Mouse (Mus musculus): ENCODE measurements around the gene Mb. TPM values are rescaled to one million over a fixed set of nuclear protein-coding genes. Genes with fewer than 3 reads are reported as not detected.

The Mb gene
- polyA plus RNA-seq, 1 experiment from 2014 or later, result 0.39 TPM

DNA sequence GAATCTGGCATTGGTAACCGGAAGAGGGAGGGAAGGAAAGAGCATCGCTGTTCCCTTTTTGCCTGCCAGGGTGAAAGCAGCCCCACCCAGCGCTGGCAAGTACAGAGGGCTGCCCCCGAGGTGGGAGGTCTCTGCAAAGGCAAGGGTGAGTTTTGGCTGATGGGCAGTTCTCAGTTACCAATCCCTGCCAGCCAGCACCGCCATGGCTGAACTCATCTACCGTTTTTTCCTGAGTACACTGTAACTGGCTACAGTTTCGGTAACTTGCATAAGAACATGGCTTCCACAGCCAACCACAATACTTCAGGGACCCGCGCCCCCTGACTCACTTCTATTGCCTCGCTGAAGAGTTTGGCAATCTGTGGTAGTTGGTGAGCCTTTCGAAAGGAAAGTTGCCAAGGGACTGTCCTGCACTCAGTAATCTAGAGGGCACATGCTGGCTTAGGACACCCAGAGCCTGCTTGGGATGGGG, 29.5 kb upstream of the Mb start:
- ATAC-seq (ENCODE audit: low read depth) (no peak), DNase-seq (no peak)
- WGBS (ENCODE audit: insufficient replicate concordance), result 71% methylated on average over 11 of the region's 11 CpGs
- 0 out of 2 replicates have a peak, but pooled peaks cover 3% of the 10 kb centered on the region for H3K4me1 ChIP-seq (replicated peaks)
- H3K9me3 ChIP-seq (replicated peaks), result no peaks in the 10 kb centered on the region
- H3K27me3 ChIP-seq, result no peaks in the 10 kb centered on the region
- H3K4me2 ChIP-seq, result no peak overlapping the region
- H3K4me3 ChIP-seq (replicated peaks), result no peak overlapping the region
- no peak overlapping the region for H3K9ac ChIP-seq
- peaks cover 7% of the 10 kb centered on the region; the same call in 1 of the 2 replicates for H3K36me3 ChIP-seq
- H3K27ac ChIP-seq, result no peak overlapping the region

DNA sequence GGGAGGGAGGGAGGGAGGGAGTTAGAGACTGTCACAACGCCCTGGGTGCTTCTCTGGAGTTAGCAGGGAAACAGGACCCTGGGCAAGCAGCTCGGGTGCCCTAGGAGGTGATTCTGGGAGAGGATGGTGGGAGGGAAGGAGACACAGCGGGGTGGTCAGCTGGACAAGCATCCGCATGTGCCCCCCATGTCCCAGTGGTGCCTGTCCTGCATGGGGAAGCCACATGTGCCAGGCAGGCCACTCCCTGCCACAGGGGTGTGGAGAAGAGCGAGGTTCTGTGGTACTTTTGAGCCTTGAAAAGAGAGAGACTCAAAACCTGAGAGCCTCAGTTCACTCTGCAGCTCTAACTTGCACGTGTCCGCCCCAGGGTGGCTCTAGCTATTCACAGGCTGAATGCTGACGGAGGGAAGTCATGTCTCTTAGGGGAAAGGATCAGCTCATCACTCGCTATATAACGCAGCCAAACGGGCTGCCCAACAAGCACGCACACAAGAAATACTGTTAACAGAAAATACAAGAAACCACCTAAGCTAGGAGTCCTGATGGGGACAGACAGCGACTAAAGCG, 28.9 kb upstream of the Mb start:
- DNase-seq, result no peak
- Histone ChIP-seq H3K9me3 (replicated peaks) (no peaks in the 10 kb centered on the region), H3K4me3 (replicated peaks) (no peak overlapping the region), H3K9ac (no peak overlapping the region), H3K27me3 (no peaks in the 10 kb centered on the region), H3K27ac (no peak overlapping the region), H3K36me3 (peaks cover 7% of the 10 kb centered on the region; the same call in 1 of the 2 replicates), H3K4me1 (replicated peaks) (0 out of 2 replicates have a peak, but pooled peaks cover 3% of the 10 kb centered on the region), H3K4me2 (no peak overlapping the region)
- WGBS (ENCODE audit: insufficient replicate concordance), result 66% methylated on average over 14 of the region's 14 CpGs
- ATAC-seq (ENCODE audit: low read depth), result no peak

DNA sequence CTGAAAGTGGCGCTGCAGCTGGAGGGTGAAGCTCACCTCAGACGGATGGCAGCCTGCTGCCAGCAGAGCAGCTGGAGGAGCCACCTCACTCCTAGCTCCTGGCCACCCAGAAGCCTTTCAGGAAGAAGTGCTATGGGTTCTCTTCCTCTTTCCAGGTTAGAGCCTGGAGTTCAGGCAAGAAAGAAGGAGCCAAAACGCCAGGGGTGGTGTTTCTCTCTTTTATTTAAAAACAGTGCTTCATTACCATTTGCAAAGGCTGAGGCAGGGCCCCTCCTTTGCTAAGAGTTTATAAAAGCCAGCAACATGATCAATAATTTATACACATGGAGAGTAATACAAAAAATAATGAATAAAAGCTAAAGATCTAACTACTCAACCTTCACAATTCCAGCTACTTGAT, 28.3 kb upstream of the Mb start:
- DNase-seq (no peak), ATAC-seq (ENCODE audit: low read depth) (no peak)
- Histone ChIP-seq H3K9ac (no peak overlapping the region), H3K36me3 (peaks cover 7% of the 10 kb centered on the region; the same call in 1 of the 2 replicates), H3K9me3 (replicated peaks) (no peaks in the 10 kb centered on the region), H3K4me2 (no peak overlapping the region), H3K27me3 (no peaks in the 10 kb centered on the region), H3K4me1 (replicated peaks) (0 out of 2 replicates have a peak, but pooled peaks cover 3% of the 10 kb centered on the region), H3K27ac (no peak overlapping the region), H3K4me3 (replicated peaks) (no peak overlapping the region)
- 43% methylated on average over 3 of the region's 3 CpGs for WGBS (ENCODE audit: insufficient replicate concordance)

DNA sequence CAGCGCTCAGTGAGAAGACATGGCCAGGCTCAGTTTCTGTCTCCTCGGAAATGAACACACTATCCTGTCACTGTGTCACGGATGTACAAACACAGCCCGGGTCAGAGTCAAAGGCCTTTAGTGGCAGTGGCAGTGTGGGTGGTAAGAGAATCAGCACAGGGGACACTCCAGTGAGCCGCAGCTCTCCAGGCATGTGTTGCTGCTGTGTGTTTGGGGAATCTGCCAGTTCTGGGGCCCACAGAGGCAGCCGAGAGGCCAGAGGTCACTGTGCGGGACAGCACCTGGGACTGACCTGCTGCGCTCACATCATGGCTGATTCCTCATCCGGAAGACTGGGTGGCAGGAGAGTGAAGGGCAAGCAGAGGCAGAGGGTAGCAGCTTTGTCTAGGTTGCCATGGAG, 27.4 kb upstream of the Mb start:
- no peak overlapping the region for H3K4me3 ChIP-seq (replicated peaks)
- no peak overlapping the region for H3K4me2 ChIP-seq
- H3K36me3 ChIP-seq, result peaks cover 7% of the 10 kb centered on the region; the same call in 1 of the 2 replicates
- H3K4me1 ChIP-seq (replicated peaks), result peaks cover 4% of the 10 kb centered on the region; the same call in 1 of the 2 replicates
- 70% methylated on average over 9 of the region's 9 CpGs for WGBS (ENCODE audit: insufficient replicate concordance)
- ATAC-seq (ENCODE audit: low read depth) (peak; percentile 63), DNase-seq (no peak)
- H3K27ac ChIP-seq, result no peak overlapping the region
- H3K9ac ChIP-seq, result no peak overlapping the region
- no peaks in the 10 kb centered on the region for H3K9me3 ChIP-seq (replicated peaks)
- no peaks in the 10 kb centered on the region for H3K27me3 ChIP-seq

DNA sequence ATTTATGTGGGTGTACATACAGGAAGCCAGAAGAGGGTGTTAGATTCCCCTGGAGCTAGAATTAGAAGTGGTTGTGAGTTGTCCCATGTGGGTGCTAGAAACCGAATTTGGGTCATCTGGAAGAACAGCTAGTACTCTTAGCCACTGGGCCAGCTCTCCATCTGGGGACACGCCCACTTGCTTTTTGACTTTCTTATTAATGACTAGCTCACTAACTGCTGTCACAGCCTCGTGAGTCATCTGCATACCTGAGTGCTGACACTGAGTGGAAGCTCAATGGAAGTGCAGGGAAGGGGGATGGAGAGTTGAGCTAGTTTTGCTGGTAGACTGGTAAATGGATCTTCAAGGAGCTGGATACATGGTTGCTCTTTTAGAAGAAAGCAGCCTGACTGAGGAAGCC, 26.1 kb upstream of the Mb start:
- Histone ChIP-seq H3K4me1 (replicated peaks) (peaks cover 17% of the 10 kb centered on the region; the same call in 1 of the 2 replicates), H3K9me3 (replicated peaks) (no peaks in the 10 kb centered on the region), H3K27me3 (no peaks in the 10 kb centered on the region), H3K9ac (no peak overlapping the region), H3K36me3 (peaks cover 7% of the 10 kb centered on the region; the same call in 1 of the 2 replicates), H3K4me2 (no peak overlapping the region), H3K27ac (no peak overlapping the region), H3K4me3 (replicated peaks) (no peak overlapping the region)
- no peak for DNase-seq
- no peak for ATAC-seq (ENCODE audit: low read depth)
- WGBS (ENCODE audit: insufficient replicate concordance), result 44% methylated on average over 3 of the region's 3 CpGs

DNA sequence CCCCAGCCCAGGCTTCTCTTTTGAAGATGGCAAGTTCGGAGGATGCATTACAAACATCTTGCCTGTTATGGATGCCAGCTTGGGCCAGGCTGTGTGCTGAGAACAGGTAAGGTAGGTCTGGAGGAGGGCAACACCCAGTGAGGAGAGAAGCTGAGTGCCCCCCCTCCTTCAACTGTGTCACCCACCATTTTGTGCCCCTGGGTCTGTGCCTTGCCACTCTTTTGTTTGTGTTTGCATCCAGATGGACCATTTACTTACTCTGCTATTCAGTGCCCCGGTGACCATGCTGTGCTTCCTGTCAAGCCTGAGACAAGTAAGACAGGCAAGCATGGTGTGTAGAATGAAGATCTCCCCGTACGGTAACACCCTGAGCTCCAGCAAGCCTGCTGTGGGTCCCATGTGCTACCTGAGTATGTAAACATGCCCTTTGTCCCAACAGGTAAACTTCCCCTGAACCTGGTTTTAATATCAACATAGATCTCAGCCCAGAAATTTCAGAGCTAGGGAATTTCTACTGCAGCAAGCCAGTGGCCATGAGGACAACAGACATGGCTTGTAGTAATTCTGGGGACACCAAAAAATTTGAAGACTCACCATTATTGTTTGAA, 22.2 kb upstream of the Mb start:
- H3K27ac ChIP-seq, result no peak overlapping the region
- no peak overlapping the region for H3K9ac ChIP-seq
- H3K4me1 ChIP-seq (replicated peaks), result peaks cover 18% of the 10 kb centered on the region; the same call in 1 of the 2 replicates
- H3K36me3 ChIP-seq, result 0 out of 2 replicates have a peak, but pooled peaks cover 2% of the 10 kb centered on the region
- no peak for DNase-seq
- ATAC-seq (ENCODE audit: low read depth), result no peak
- H3K4me2 ChIP-seq, result no peak overlapping the region
- H3K27me3 ChIP-seq, result peaks cover 9% of the 10 kb centered on the region; the same call in 1 of the 2 replicates
- H3K4me3 ChIP-seq (replicated peaks), result no peak overlapping the region
- WGBS (ENCODE audit: insufficient replicate concordance), result 57% methylated on average over 4 of the region's 4 CpGs
- H3K9me3 ChIP-seq (replicated peaks), result no peaks in the 10 kb centered on the region

DNA sequence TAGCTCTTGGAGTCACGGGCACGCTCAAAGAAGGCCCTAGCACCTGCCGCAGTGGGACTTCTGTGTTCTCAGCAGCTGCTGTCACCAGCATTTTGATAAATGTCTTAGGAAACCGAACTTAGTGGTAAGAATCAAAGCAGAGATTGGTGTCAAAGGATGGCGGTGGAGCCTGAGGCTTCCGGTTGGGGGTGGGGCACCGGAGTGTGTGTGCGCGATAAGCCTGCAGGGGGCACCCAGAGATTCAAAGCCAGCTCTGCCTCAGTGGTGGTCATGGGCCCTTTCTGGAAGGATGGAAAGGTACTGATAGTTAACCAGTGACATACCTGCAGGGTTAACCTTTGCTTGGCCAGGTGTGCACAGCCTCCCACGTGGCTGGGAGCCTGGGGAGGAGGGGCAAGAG, 21.0 kb upstream of the Mb start:
- H3K27ac ChIP-seq, result no peak overlapping the region
- no peak overlapping the region for H3K4me2 ChIP-seq
- peaks cover 9% of the 10 kb centered on the region; the same call in 1 of the 2 replicates for H3K27me3 ChIP-seq
- H3K36me3 ChIP-seq, result no peaks in the 10 kb centered on the region
- H3K4me1 ChIP-seq (replicated peaks), result peaks cover 18% of the 10 kb centered on the region
- 6% methylated on average over 10 of the region's 10 CpGs for WGBS (ENCODE audit: insufficient replicate concordance)
- peak; percentile 34; the same call in 1 of the 2 replicates for ATAC-seq (ENCODE audit: low read depth)
- no peak overlapping the region for H3K4me3 ChIP-seq (replicated peaks)
- H3K9ac ChIP-seq, result no peak overlapping the region
- DNase-seq, result no peak
- H3K9me3 ChIP-seq (replicated peaks), result no peaks in the 10 kb centered on the region

DNA sequence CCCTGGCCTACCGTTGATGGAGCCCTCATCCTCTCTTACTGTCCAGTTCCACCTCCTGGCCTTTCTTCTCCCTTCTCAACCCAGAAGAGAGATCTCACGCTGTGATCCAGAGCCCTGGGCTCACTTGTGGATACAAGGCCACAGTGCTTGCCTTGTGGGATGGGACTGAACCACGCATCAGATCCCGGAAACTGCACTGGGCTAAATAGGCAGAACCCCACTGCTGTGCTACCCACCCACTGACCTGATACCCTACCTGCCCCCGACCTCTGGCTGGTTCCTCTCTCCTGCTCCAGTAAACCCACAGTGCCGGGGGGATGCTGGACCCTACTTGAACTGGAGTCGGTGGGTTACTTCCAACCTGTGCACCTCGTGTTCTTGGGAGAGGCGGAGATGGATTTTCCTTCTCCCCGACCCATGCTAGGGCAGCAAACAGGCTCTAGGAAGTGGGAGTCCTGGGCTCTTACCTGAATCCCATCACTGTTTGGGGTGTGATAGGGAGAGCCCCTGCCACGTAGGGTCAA, 20.3 kb upstream of the Mb start:
- WGBS (ENCODE audit: insufficient replicate concordance), result 74% methylated on average over 11 of the region's 11 CpGs
- peaks cover 9% of the 10 kb centered on the region; the same call in 1 of the 2 replicates for H3K27me3 ChIP-seq
- H3K27ac ChIP-seq, result no peak overlapping the region
- H3K36me3 ChIP-seq, result no peaks in the 10 kb centered on the region
- no peak overlapping the region for H3K4me3 ChIP-seq (replicated peaks)
- ATAC-seq (ENCODE audit: low read depth), result no peak
- no peak for DNase-seq
- H3K9ac ChIP-seq, result no peak overlapping the region
- H3K9me3 ChIP-seq (replicated peaks), result no peaks in the 10 kb centered on the region
- no peak overlapping the region for H3K4me2 ChIP-seq
- H3K4me1 ChIP-seq (replicated peaks), result peaks cover 18% of the 10 kb centered on the region

DNA sequence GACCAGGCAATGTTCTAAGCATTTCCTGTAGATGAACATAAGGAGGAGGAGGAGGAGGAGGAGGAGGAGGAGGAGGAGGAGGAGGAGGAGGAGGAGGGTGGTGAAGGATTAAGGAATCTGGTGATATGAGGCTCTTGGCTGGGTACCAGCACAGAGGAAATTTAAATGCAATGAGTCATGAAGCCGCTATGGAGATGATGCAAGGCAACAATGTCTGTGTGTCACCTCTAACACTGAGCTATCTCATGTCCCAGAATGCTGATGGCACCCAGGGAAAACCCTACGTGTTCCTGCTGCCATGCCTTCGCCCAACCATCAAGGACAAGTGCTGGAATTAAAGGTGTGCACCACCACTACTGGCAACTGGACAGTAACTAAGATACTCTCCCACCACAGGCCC, 18.5 kb upstream of the Mb start:
- H3K9me3 ChIP-seq (replicated peaks), result no peaks in the 10 kb centered on the region
- H3K27ac ChIP-seq, result no peak overlapping the region
- peaks cover 18% of the 10 kb centered on the region for H3K4me1 ChIP-seq (replicated peaks)
- peaks cover 9% of the 10 kb centered on the region; the same call in 1 of the 2 replicates for H3K27me3 ChIP-seq
- ATAC-seq (ENCODE audit: low read depth) (no peak), DNase-seq (no peak)
- no peak overlapping the region for H3K4me3 ChIP-seq (replicated peaks)
- no peaks in the 10 kb centered on the region for H3K36me3 ChIP-seq
- no peak overlapping the region for H3K4me2 ChIP-seq
- 51% methylated on average over 3 of the region's 3 CpGs for WGBS (ENCODE audit: insufficient replicate concordance)
- H3K9ac ChIP-seq, result no peak overlapping the region

DNA sequence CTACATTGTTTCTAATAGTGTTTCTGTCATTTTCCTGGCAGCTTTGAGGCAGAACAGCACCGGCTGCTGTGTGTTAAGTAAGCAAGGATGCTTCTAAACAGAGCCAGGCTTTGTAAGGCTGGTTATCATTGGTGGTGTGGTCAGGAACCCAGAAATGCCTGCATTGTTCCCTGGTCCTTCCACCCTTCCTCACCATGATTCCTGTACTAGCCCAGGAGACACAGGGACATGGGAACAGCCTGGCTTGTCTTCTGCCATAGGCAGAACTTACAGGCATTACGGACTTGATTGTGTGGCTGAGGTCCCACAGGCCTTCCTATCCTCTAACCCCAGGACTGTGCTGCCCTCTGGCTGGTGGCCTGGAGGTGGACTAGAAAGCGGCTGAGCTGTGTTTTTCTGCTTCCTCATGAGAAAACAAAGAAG, 18.0 kb upstream of the Mb start:
- no peak overlapping the region for H3K4me2 ChIP-seq
- peaks cover 18% of the 10 kb centered on the region for H3K4me1 ChIP-seq (replicated peaks)
- peaks cover 9% of the 10 kb centered on the region; the same call in 1 of the 2 replicates for H3K27me3 ChIP-seq
- H3K9ac ChIP-seq, result no peak overlapping the region
- no peak overlapping the region for H3K4me3 ChIP-seq (replicated peaks)
- DNase-seq, result no peak
- H3K27ac ChIP-seq, result no peak overlapping the region
- 51% methylated on average over 3 of the region's 3 CpGs for WGBS (ENCODE audit: insufficient replicate concordance)
- ATAC-seq (ENCODE audit: low read depth), result no peak
- no peaks in the 10 kb centered on the region for H3K36me3 ChIP-seq
- H3K9me3 ChIP-seq (replicated peaks), result no peaks in the 10 kb centered on the region

DNA sequence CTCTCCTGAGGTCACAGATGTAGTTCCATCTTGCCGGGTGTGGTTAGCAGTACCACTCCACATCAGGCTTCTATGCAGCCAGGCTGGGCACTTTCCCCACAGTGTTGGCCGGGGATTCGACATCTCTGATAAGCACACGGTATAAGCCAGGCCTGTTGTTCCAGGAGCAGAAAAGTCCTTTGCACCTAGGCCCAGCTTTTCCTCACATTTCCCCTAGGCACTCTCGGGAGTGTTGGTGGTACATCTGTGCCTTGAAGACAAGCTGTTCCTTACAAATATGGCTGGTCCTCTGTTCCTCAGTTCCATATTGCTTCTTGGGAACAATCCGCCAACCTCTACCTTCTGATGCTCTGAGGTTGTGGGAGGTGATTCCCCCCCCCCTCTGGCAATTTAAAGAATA, 15.8 kb upstream of the Mb start:
- WGBS (ENCODE audit: insufficient replicate concordance), result 61% methylated on average over 6 of the region's 6 CpGs
- ATAC-seq (ENCODE audit: low read depth), result no peak
- Histone ChIP-seq H3K9me3 (replicated peaks) (no peaks in the 10 kb centered on the region), H3K4me1 (replicated peaks) (peaks cover under 1% of the 10 kb centered on the region; the same call in 1 of the 2 replicates), H3K9ac (no peak overlapping the region), H3K4me2 (no peak overlapping the region), H3K36me3 (no peaks in the 10 kb centered on the region), H3K27me3 (peaks cover 9% of the 10 kb centered on the region; the same call in 1 of the 2 replicates), H3K4me3 (replicated peaks) (no peak overlapping the region), H3K27ac (no peak overlapping the region)
- no peak for DNase-seq
